Mouse (Mus musculus) CD8-positive naive resting alpha-beta T cell, adult 2 months (primary cell): ENCODE results near the gene Ino80e.

Source experiments
- DNase-seq, 2 experiments: peaks; one replicate each; pipeline ENCODE4 v3.0.0; 2022; ENCODE audit warnings: low read depth in 2 of 2, low spot score in 2 of 2

The Ino80e gene

DNA sequence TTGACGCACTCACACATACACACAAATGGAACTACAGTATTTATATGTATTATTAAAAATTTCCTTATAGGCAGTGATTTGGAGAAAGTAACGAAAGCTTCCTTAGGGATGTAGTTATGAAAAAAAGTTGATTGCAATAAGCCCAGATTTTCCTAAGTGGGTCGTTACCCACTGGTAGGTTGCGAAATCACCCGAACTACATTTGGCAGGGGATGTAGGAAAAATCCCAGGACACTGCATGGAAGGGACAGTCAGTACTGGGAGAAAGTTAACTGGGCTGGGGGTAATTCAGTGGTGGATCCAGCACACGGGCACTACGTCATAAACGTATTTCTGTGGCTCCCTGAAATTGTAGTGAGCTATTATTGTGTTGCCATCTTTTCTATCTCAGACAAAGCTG, 45.7 kb downstream of the Ino80e start:
- no peak for DNase-seq

DNA sequence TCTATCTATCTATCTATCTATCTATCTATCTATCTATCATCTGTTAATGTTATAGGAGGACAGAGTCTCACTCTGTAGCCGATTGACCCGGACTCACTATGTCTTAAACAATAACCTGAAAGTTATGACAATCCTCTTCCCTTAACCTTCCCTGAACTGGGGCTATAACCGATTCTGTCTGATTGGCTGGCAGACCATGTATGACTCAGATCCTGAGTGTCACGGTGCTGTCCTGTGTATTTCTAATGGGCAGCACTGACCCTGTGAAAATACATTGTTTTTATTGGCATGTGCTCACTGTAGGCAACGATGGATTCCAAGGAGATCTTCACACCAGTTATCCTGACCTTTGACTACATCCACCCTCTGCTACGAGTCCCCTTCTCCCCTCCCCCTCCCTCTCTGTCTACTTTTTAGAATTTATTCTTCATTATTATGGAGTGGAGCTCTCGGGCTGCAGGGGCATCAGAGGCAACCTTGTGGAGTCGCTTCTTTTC, 46.4 kb downstream of the Ino80e start:
- DNase-seq = no peak

DNA sequence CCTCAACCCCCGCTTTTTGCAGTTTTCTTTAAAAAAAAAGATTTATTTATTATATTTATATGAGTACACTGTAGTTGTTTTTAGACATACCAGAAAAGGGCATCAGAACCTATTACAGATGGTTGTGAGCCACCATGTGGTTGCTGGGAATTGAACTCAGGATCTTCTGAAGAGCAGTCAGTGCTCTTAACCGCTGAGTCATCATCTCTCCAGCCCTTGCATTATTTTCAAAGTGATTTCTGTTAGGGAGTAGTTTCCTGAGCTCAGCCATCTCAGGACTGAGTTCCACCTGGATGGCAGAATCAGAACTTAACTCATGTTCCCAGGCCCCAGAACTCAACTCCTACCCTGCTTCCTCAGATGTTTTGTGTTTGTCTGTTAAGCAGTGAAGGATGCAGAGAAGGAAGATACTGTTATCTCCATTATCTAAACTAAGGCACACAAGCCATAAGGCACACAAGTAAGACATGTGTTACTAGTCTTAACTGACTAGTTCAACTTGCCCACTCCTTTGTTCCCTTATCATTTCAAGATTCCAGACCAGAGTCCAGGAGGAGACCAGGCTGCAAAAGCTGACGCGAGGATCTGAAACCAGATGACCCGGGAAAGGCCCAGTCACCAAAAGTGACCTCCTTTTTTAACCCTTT, 52.3 kb downstream of the Ino80e start:
- no peak for DNase-seq

DNA sequence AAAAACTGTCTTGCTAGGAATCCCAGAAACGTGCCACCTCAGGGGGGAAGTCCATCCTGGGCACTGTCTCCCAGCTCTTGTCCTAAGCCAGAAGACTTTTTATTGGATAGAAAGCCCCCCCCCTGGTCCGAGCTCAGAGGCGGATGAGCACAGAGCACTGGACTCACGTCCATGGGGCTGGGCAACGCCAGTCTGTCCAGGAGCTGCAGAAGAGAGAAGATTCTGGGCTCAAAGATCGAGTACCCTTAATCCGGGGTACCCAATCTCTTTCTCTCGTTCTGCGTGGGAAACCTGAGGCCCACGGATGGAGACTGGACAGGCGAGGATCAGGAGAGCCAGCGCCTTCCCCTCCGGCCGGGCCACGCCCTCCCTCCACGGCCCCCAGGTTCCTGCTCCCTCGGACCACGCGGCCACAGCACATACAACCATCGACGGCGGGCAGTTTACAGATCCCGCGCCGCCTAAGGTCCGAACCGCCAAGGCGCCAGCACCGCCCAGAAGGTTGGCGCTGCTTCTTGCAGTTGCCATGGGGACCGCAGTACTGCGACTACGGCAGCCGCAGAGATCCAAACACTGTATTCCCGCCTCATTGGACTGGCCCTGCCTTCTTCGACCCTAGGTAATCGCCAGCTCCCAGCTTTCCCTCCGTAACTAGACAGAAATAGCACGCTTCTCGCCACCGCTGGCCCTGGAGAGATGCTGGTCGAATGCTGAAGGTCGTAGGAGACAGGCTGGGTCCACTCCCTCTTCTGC, 53.3 kb downstream of the Ino80e start:
- no peak for DNase-seq

DNA sequence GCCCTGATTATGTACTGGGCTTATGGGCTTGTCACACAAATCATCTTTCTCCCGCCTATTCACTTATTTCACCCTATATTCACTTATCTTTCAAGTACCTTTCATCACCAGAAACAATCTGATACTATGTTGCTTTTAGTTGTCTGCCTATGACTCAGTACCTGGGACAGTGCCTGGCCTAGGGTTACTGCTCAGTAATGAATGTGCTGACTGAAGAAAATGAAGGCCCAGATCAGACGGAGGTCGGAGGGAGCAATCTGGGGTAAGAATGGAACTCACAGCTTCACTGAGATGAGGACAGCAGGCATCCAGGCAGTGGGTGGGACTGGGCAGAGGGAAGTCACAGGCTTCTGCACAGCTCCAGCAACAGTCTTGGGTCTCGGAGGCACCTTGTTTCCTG, 54.8 kb downstream of the Ino80e start:
- no peak for DNase-seq

DNA sequence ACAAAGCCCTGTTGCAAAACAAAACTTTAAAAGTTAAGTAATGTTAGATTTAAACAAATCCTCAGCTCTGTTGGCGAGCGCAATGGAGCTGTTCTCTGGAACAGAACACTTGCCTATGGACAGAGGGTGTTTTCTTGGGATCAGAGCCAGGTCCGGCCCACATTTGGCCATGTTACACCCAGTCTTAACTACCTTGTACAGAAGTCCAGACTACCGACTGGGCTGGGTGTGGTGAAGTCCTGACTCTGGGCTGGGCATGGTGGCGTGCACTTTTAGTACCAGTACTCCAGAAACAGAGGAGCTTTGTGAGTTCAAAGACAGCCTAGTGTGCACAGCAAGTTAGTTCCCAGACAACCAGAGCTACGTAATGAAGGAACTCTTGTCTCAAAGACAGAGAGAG, 55.2 kb downstream of the Ino80e start:
- no peak for DNase-seq

DNA sequence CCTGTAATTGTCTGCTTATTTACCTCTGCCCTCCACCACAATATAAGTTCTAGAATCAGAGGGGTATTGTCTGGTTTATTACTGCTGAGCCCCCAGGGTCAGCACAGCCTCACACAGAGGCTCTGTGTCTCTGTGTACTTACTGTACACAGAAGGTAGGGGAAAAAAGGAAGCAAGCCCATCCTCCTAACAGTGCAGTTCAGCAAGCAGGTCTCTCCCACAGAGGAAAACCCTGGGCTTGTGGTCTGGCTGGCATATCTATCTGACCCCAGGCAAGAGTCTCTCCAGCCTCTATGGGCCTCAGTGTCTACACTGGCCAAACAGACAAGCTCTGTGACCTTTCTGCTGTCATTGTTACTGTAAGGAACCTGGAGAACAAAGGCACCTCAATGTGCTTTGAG, 58.4 kb downstream of the Ino80e start:
- DNase-seq = no peak

DNA sequence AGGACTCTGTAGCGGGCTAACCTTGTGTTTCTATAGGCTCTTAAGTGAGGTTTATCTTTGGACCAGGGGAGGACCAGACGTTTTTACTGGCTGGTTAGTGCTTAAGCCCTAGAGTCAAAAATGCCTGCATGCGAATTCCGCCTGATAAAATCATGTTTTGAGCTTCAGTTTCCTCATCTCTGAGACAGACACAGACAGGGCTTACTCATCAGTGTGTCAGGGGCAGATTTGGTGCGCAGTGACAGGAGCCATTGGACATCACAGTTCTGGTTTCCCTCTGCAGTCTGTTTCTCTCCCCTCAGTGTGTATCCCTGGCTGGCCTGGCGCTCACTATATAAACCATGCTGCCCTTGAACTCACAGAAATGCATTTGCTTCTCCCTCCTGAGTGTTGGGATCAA, 59.0 kb downstream of the Ino80e start:
- DNase-seq = no peak

DNA sequence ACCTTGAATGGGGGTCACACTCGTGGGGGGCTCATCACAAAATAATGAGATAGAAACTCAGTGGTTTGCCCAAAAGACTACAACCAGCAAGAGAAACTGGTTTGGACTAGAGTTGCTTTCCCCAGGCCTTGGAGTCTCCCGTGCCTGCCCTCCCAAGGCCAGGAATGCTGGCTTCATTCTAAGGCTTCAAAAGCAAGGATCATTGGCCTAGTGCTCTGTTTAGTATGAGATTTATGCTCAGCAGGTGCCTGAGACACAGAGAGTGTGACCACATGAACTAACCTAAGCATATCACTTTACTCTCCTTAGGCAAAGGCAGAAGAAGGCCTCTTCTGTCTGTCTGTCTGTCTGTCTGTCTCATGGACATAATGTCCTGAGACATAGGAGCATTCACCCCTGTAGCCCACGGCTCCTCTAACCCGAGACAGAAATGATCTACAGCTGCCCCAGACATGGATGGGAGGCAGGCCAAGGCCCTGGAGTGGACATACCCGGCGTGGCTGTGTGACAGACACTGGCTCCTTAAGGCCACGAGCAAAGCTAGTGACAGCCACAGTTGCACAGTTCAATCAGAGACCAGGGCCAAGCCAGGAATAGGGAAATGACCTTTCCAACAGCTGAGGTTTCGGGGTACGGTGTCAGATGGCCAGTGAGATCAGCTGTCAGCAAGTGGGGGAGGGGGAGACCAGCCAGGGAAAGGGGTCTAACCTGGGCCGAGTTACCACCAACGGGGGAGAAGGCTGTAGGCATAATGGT, 59.9 kb downstream of the Ino80e start:
- no peak for DNase-seq

DNA sequence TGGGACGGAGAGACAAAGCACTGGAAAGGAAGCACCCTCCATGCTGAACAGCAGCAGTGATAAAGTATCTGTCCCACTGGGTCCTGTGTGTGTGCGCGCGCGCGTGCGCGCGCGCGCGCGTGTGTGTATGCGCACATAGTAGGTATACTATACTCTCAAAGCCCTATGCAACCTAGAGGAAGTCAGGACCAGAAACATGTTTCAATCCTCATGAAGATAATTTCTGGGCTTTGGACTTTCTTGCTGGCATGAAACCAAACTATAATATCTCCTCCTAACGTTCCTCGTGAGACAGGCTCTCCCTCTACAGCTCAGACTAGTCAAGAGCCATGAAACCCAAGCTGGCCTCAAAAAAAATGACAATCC, 61.1 kb downstream of the Ino80e start:
- no peak for DNase-seq
